Mouse (Mus musculus) kidney, adult 2 months (tissue): ENCODE measurements around the gene Plgrkt. TPM values are rescaled to one million over a fixed set of nuclear protein-coding genes. Genes with fewer than 3 reads are reported as not detected.

Source experiments
- DNase-seq: peaks from one replicate; pipeline ENCODE4 v3.0.0; 2021
- H3K27ac ChIP-seq: fragments of 200-500 bp; 2 replicates; pipeline ENCODE4 v1.5.1; 2012; ENCODE audit warnings: low read depth, low read length, control low read depth, inconsistent platforms; ENCODE audit not compliant: insufficient read depth
- H3K27me3 ChIP-seq: fragments of 200-500 bp; replicated peaks from 2 replicates; pipeline ENCODE4 v1.6.1; 2012; ENCODE audit warnings: mild to moderate bottlenecking, moderate library complexity, low read length, inconsistent platforms; ENCODE audit not compliant: control insufficient read depth, insufficient read depth
- H3K36me3 ChIP-seq: fragments of 200-500 bp; 2 replicates; pipeline ENCODE4 v1.6.1; 2012; ENCODE audit warnings: mild to moderate bottlenecking, moderate library complexity, low read length, inconsistent platforms; ENCODE audit not compliant: control insufficient read depth, insufficient read depth
- H3K4me1 ChIP-seq: fragments of 200-500 bp; 2 replicates; pipeline ENCODE4 v1.6.1; 2011; ENCODE audit warnings: low read length; ENCODE audit not compliant: control insufficient read depth, insufficient read depth
- H3K4me3 ChIP-seq: fragments of 200-500 bp; 2 replicates; pipeline ENCODE4 v1.5.1; 2011; ENCODE audit warnings: mild to moderate bottlenecking, low read depth, low read length, control low read depth; ENCODE audit not compliant: insufficient read depth
- CTCF ChIP-seq: fragments of 200-500 bp; conservative IDR thresholded peaks from 2 replicates; pipeline ENCODE4 v1.5.1; 2011; ENCODE audit warnings: low read depth, mild to moderate bottlenecking, control low read depth, low read length, moderate library complexity, mixed read lengths; ENCODE audit not compliant: insufficient read depth, insufficient read length
- POLR2A ChIP-seq: fragments of 200-500 bp; IDR thresholded peaks from one replicate; pipeline ENCODE4 v1.6.1; 2011; ENCODE audit warnings: low read depth, low read length, control low read depth
- WGBS: fragments of 180-500 bp; shearing (Covaris S2); methylation state at CpG from one replicate; pipeline ENCODE4 v1.1.7; 2018; 5-methylcytosine and 5-hydroxymethylcytosine counted together
- polyA plus RNA-seq: library from polyadenylated mRNA; depleted of rRNA; stranded (reverse); fragments of >200 nt; gene quantifications from 2 replicates; pipeline ENCODE4 v1.2.3, GENCODE M21; 2012

Gene Plgrkt
- polyA plus RNA-seq, 1 experiment = 25.2 TPM

- H3K27me3 ChIP-seq = no peaks in the 10 kb centered on the region; the same call in 1 of the 2 replicates
- peak; percentile 57 for DNase-seq
- 3% methylated on average over 23 of the region's 23 CpGs for WGBS
Measured at GRCm38 (mm10) chr19:29334068-29334745, 33.0 kb downstream of the Plgrkt start, which contains the start of gene Rln1. Gene Rln1 (minus strand): TSS chr19:29334670.

GRCm38 (mm10) chr19:29326822-29327552 lies 40.2 kb downstream of the Plgrkt start:
- WGBS = 84% methylated on average over 13 of the region's 13 CpGs
- no peak overlapping the region for H3K27ac ChIP-seq

More at GRCm38 (mm10) chr19:29334068-29334745, 33.0 kb downstream of the Plgrkt start, which contains the start of gene Rln1:
- Histone ChIP-seq H3K4me3 (peak within 1 kb of the TSS; percentile 47), H3K36me3 (no peaks in the 10 kb centered on the region), H3K4me1 (no peaks in the 10 kb centered on the region; the same call in 1 of the 2 replicates), H3K27ac (no peak within 1 kb of the TSS)
- no peak for TF ChIP-seq POLR2A
- TF ChIP-seq CTCF = no peak

GRCm38 (mm10) chr19:29326396-29326795 lies 40.8 kb downstream of the Plgrkt start:
- WGBS = 91% methylated on average over 4 of the region's 4 CpGs
- Histone ChIP-seq H3K27ac (no peak overlapping the region), H3K27me3 (no peaks in the 10 kb centered on the region; the same call in 1 of the 2 replicates), H3K4me3 (no peak overlapping the region), H3K36me3 (no peaks in the 10 kb centered on the region), H3K4me1 (peaks cover 3% of the 10 kb centered on the region; the same call in 1 of the 2 replicates)
- DNase-seq = no peak
- TF ChIP-seq POLR2A (no peak), CTCF (no peak)

More at GRCm38 (mm10) chr19:29326822-29327552, 40.2 kb downstream of the Plgrkt start:
- no peak overlapping the region for H3K4me3 ChIP-seq
- TF ChIP-seq POLR2A = no peak
- no peak for TF ChIP-seq CTCF
- no peak for DNase-seq
- no peaks in the 10 kb centered on the region for H3K36me3 ChIP-seq
- peaks cover 3% of the 10 kb centered on the region; the same call in 1 of the 2 replicates for H3K4me1 ChIP-seq
- H3K27me3 ChIP-seq = no peaks in the 10 kb centered on the region; the same call in 1 of the 2 replicates

DNA sequence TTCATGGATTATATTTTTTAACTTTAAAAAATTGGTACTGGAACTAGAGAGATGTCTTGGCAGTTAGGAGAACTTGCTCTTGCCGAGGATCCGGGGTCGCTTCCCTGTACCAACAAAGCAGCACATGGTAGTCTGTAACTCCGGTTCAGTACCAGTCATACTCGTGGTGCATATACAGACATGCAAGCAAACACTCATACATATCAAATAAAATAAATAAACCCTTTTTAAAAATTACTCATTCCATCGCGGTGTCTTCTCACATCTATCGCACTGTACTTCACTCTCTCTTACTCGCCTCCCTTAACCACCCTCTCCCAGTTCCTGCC lies 41.4 kb downstream of the Plgrkt start:
- WGBS = 53% methylated on average over 9 of the region's 9 CpGs
- TF ChIP-seq POLR2A (no peak), CTCF (no peak)
- no peak for DNase-seq
- H3K27ac ChIP-seq = no peak overlapping the region
- H3K4me1 ChIP-seq = peaks cover 3% of the 10 kb centered on the region; the same call in 1 of the 2 replicates
- no peaks in the 10 kb centered on the region; the same call in 1 of the 2 replicates for H3K27me3 ChIP-seq
- no peaks in the 10 kb centered on the region for H3K36me3 ChIP-seq
- no peak overlapping the region for H3K4me3 ChIP-seq

DNA sequence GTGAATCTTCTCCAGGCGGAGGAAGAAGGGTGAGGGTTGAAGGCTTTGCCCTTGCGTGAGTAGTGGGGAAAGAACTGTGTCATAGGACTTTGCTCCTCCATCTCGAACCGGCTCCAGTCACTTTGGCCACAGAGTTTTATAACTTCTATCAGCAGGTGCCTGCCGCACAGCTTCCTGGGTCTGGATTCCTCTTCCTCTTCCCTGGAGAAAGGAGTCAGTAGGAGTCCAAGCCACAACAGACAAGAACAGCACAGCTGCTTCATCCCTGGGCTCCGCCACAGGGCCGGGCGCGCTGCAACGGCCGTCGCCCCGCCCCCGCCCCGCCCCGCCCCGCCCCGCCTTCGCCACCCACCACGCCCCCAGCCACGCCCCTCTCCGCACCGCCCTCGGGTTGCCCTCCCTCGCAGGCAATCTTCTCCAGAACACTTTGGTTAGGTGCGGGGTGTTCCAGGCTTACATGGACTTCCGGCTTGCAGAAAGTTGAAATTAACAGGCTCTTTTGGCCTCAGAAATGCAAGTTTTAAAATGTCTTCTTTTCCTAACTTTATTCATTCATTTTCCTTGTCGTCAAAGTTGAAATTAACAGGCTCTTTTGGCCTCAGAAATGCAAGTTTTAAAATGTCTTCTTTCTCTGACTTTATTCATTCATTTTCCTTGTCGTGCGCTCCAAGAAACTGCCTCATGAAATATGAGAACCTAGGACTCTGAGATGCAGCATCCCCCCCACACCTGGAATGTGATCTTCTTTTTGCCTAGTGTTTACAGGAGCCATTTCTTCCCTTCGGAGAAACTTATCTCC lies 41.9 kb downstream of the Plgrkt start, which contains the start of gene Insl6:
TSS of gene Insl6 (minus strand) at position 304 of the 799 bp plus-strand sequence.
- Histone ChIP-seq H3K4me3 (peak within 1 kb of the TSS; percentile 45), H3K27me3 (no peaks in the 10 kb centered on the region; the same call in 1 of the 2 replicates), H3K36me3 (no peaks in the 10 kb centered on the region), H3K27ac (no peak within 1 kb of the TSS), H3K4me1 (peaks cover 3% of the 10 kb centered on the region; the same call in 1 of the 2 replicates)
- no peak for TF ChIP-seq POLR2A
- no peak for TF ChIP-seq CTCF
- peak; percentile 76 for DNase-seq
- WGBS = 2% methylated on average over 27 of the region's 31 CpGs

GRCm38 (mm10) chr19:29323416-29324049 lies 43.7 kb downstream of the Plgrkt start:
- no peaks in the 10 kb centered on the region for H3K27me3 ChIP-seq
- TF ChIP-seq CTCF (no peak), POLR2A (no peak)
- H3K36me3 ChIP-seq = no peaks in the 10 kb centered on the region
- no peak for DNase-seq
- H3K4me3 ChIP-seq = no peak overlapping the region
- H3K4me1 ChIP-seq = peaks cover 3% of the 10 kb centered on the region; the same call in 1 of the 2 replicates
- H3K27ac ChIP-seq = no peak overlapping the region
- 69% methylated on average over 8 of the region's 8 CpGs for WGBS
